Mouse (Mus musculus) CD4-positive naive resting alpha-beta T cell, adult 57 days (primary cell): ENCODE results near the gene Ano6. TPM values are rescaled to one million over a fixed set of nuclear protein-coding genes. Genes with fewer than 3 reads are reported as not detected.

Experiments
- total RNA-seq: library from RNA; stranded (reverse); gene quantifications from one replicate; pipeline ENCODE4 v1.2.4, GENCODE M21; 2023

Gene Ano6
- 67.4 TPM for total RNA-seq

GRCm38 (mm10) chr15:95790529-95791071 is at the start of gene Ano6:
TSS of gene Ano6 (plus strand) at chr15:95790843.

Other genes with a start within 250 kb of the Ano6 start
- gene Dbx2, start 134.9 kb upstream of the Ano6 start, total RNA-seq = not detected